Mouse (Mus musculus) embryonic facial prominence, embryonic 11.5 days (tissue): ENCODE measurements around the gene Selenop. TPM values are rescaled to one million over a fixed set of nuclear protein-coding genes. Genes with fewer than 3 reads are reported as not detected.

Experiments
- ATAC-seq: fragments of 200-750 bp; cut with Nextera tagmentation; replicated peaks from 2 replicates; pipeline ENCODE4 v1.8.0; 2017; ENCODE audit warnings: low read depth; ENCODE audit not compliant: insufficient number of reproducible peaks, low FRiP score, low TSS enrichment
- DNase-seq: peaks from one replicate; pipeline ENCODE4 v3.0.0-alpha.2; 2015; ENCODE audit warnings: low spot score
- H3K27ac ChIP-seq: fragments of 300-500 bp; sonication (generic); replicated peaks from 2 replicates; pipeline ENCODE4 v1.5.1; 2014; ENCODE audit warnings: mild to moderate bottlenecking, low read depth, low read length, control low read depth
- H3K27me3 ChIP-seq: fragments of 300-500 bp; sonication (generic); 2 replicates; pipeline ENCODE4 v1.6.1; 2014; ENCODE audit warnings: mild to moderate bottlenecking, low read length, moderate library complexity, mixed read lengths; ENCODE audit not compliant: control insufficient read depth, insufficient read depth
- H3K36me3 ChIP-seq: fragments of 300-500 bp; sonication (generic); replicated peaks from 2 replicates; pipeline ENCODE4 v1.6.1; 2014; ENCODE audit warnings: low read depth, mild to moderate bottlenecking, low read length, moderate library complexity, mixed read lengths; ENCODE audit not compliant: control insufficient read depth, insufficient read depth
- H3K4me1 ChIP-seq: fragments of 300-500 bp; sonication (generic); 2 replicates; pipeline ENCODE4 v1.6.1; 2014; ENCODE audit warnings: low read length, mixed read lengths; ENCODE audit not compliant: control insufficient read depth, insufficient read depth
- H3K4me2 ChIP-seq: fragments of 300-500 bp; sonication (generic); 2 replicates; pipeline ENCODE4 v1.6.1; 2014; ENCODE audit warnings: low read depth, mild to moderate bottlenecking, control low read depth, low read length, moderate library complexity
- H3K4me3 ChIP-seq: fragments of 300-500 bp; sonication (generic); 2 replicates; pipeline ENCODE4 v1.5.1; 2014; ENCODE audit warnings: low read depth, low read length, control low read depth
- H3K9ac ChIP-seq: fragments of 300-500 bp; sonication (generic); replicated peaks from 2 replicates; pipeline ENCODE4 v1.6.1; 2014; ENCODE audit warnings: mild to moderate bottlenecking, control low read depth, low read length
- H3K9me3 ChIP-seq: fragments of 300-500 bp; sonication (generic); replicated peaks from 2 replicates; pipeline ENCODE4 v1.6.1; 2016; ENCODE audit warnings: mild to moderate bottlenecking, low read length, inconsistent platforms, mixed read lengths; ENCODE audit not compliant: control insufficient read depth
- WGBS: fragments of 180-500 bp; shearing (Covaris S2); extraction: QIAGEN DNeasy Blood & Tissue Kit; methylation state at CpG from one replicate; pipeline ENCODE4 v1.1.7; 2014; 5-methylcytosine and 5-hydroxymethylcytosine counted together
- polyA plus RNA-seq: library from polyadenylated mRNA; unstranded; fragments of >200 nt; fragmentation: Nextera tagmentation; extraction: Ambion mirVana; gene quantifications from 2 replicates; pipeline ENCODE4 v1.2.1, GENCODE M21; 2014

The Selenop gene
- polyA plus RNA-seq, 1 experiment from 2014 or later, result 101 TPM

DNA sequence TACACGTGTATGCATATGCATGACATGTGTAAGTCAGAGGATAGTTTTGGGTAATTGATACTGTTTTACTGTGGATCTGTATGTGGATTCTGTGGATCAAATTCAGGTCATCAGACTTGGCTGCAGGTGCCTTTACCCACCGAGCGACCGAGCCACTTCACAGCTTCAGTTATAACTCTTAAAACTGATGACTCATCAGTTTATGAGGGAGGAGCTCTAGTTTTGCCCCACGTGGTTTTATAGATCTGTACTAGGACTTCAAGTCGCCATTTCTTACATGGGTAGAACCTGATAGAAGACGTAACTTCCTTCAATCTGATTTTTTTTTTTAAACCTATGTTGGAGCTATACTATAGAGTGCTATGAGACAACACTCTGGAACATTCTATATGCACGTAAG is 29.3 kb downstream of the Selenop start:
- H3K4me3 ChIP-seq, result no peak overlapping the region
- H3K4me2 ChIP-seq, result no peak overlapping the region
- H3K9ac ChIP-seq, result no peak overlapping the region
- DNase-seq (no peak), ATAC-seq (no peak)
- WGBS, result 81% methylated on average over 8 of the region's 8 CpGs
- H3K27me3 ChIP-seq, result no peaks in the 10 kb centered on the region
- H3K27ac ChIP-seq, result no peak overlapping the region
- H3K36me3 ChIP-seq, result no peaks in the 10 kb centered on the region
- no peaks in the 10 kb centered on the region for H3K9me3 ChIP-seq
- H3K4me1 ChIP-seq, result no peaks in the 10 kb centered on the region

- Histone ChIP-seq H3K4me2 (no peak overlapping the region), H3K4me3 (no peak overlapping the region), H3K27ac (no peak overlapping the region), H3K27me3 (no peaks in the 10 kb centered on the region), H3K9me3 (no peaks in the 10 kb centered on the region), H3K4me1 (no peaks in the 10 kb centered on the region), H3K36me3 (no peaks in the 10 kb centered on the region), H3K9ac (no peak overlapping the region)
- ATAC-seq (no peak), DNase-seq (no peak)
- 76% methylated on average over 4 of the region's 4 CpGs for WGBS
Measured at GRCm38 (mm10) chr15:3300361-3301100, 32.2 kb downstream of the Selenop start.

DNA sequence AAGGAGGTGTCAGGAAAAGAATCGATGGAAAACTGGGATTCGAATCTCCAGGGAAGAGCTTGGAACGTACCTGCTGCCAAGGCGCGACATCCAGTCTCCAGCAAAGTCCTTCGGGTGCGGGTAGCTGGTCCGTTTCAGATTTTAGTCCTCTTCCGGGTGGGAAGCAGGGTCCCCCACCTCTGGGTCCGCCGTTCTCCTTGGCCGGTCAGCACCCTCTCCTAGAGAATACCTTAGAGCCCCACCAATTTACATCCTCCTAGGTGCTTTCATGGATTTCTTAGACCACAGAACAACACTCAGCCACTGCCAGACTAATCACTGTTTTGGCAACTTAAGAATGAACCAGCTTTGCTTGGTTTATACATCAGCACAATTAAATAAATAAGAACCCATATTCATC is 35.1 kb downstream of the Selenop start, which contains the start of gene Ccdc152:
Gene Ccdc152, minus strand, starts transcription at position 101 of the 400 bp plus-strand sequence.
- no peak within 1 kb of the TSS for H3K9ac ChIP-seq
- 92% methylated on average over 12 of the region's 12 CpGs for WGBS
- H3K4me2 ChIP-seq, result no peak within 1 kb of the TSS
- no peaks in the 10 kb centered on the region for H3K27me3 ChIP-seq
- no peak for ATAC-seq
- H3K9me3 ChIP-seq, result no peaks in the 10 kb centered on the region
- no peaks in the 10 kb centered on the region for H3K36me3 ChIP-seq
- H3K4me1 ChIP-seq, result no peaks in the 10 kb centered on the region
- no peak within 1 kb of the TSS for H3K4me3 ChIP-seq
- H3K27ac ChIP-seq, result no peak within 1 kb of the TSS
- no peak for DNase-seq

- Histone ChIP-seq H3K4me3 (no peak overlapping the region), H3K4me1 (no peaks in the 10 kb centered on the region), H3K9me3 (no peaks in the 10 kb centered on the region), H3K27ac (no peak overlapping the region), H3K9ac (no peak overlapping the region), H3K27me3 (no peaks in the 10 kb centered on the region), H3K4me2 (no peak overlapping the region), H3K36me3 (no peaks in the 10 kb centered on the region)
- DNase-seq (no peak), ATAC-seq (no peak)
- WGBS, result 84% methylated on average over 3 of the region's 3 CpGs
Measured at GRCm38 (mm10) chr15:3309856-3310255, 41.5 kb downstream of the Selenop start.

GRCm38 (mm10) chr15:3312937-3313336 is 44.6 kb downstream of the Selenop start:
- ATAC-seq, result no peak
- no peak for DNase-seq
- no peaks in the 10 kb centered on the region for H3K9me3 ChIP-seq
- H3K27ac ChIP-seq, result no peak overlapping the region
- no peak overlapping the region for H3K4me2 ChIP-seq
- H3K27me3 ChIP-seq, result no peaks in the 10 kb centered on the region
- no peaks in the 10 kb centered on the region for H3K36me3 ChIP-seq
- no peak overlapping the region for H3K4me3 ChIP-seq
- H3K9ac ChIP-seq, result no peak overlapping the region
- H3K4me1 ChIP-seq, result no peaks in the 10 kb centered on the region

DNA sequence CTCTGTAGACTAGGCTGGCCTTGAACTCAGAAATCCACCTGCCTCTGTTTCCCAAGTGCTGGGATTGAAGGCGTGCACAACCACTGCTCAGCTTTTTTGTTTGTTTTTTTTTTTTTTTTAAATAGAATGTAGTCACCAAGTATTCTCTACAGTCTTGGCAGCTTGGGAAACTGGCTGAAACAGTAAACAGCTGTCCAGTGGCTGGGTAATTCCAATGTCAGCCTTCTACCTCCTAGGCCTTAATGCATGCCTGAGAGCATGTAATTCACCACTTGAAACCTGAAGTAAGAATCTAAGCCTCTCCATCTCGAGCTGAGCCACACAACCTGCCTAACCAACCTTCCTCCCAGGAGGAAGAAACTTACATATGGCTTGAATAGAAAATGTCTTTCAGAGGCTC is 48.3 kb downstream of the Selenop start:
- no peak for DNase-seq
- Histone ChIP-seq H3K27me3 (no peaks in the 10 kb centered on the region), H3K36me3 (no peaks in the 10 kb centered on the region), H3K4me3 (no peak overlapping the region), H3K4me1 (no peaks in the 10 kb centered on the region), H3K27ac (no peak overlapping the region), H3K9me3 (no peaks in the 10 kb centered on the region), H3K9ac (no peak overlapping the region), H3K4me2 (no peak overlapping the region)
- ATAC-seq, result no peak
- 80% methylated on average over 2 of the region's 2 CpGs for WGBS

DNA sequence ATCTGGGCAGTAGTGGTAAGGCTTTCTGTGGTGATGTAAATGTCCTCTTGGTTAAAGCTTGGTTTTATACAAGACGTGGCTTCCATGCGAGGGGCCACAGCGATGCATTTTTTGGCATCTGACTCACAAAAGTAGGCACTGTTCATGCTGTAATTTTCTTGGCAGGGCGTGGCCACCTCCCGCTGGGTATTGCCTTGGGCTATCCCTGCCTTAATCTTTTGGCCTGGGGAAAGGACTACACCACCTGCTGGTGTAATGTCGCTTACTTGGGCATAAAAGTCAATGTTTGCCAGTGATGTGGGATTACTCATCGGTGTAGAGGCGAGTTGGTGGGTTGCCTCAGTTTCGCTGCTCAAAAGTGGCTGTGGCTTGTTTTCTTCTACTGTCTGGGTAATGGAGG is 51.6 kb downstream of the Selenop start:
- 85% methylated on average over 9 of the region's 9 CpGs for WGBS
- H3K36me3 ChIP-seq, result no peaks in the 10 kb centered on the region
- ATAC-seq, result no peak

GRCm38 (mm10) chr15:3323041-3323440 is 54.7 kb downstream of the Selenop start:
- Histone ChIP-seq H3K4me1 (no peaks in the 10 kb centered on the region), H3K27me3 (no peaks in the 10 kb centered on the region), H3K27ac (no peak overlapping the region), H3K36me3 (no peaks in the 10 kb centered on the region), H3K4me2 (no peak overlapping the region), H3K4me3 (no peak overlapping the region), H3K9me3 (no peaks in the 10 kb centered on the region), H3K9ac (no peak overlapping the region)
- DNase-seq (no peak), ATAC-seq (no peak)

More for the DNA sequence above, 51.6 kb downstream of the Selenop start:
- no peaks in the 10 kb centered on the region for H3K4me1 ChIP-seq
- H3K4me2 ChIP-seq, result no peak overlapping the region
- no peaks in the 10 kb centered on the region for H3K27me3 ChIP-seq
- H3K4me3 ChIP-seq, result no peak overlapping the region
- no peak overlapping the region for H3K27ac ChIP-seq
- no peaks in the 10 kb centered on the region for H3K9me3 ChIP-seq
- no peak overlapping the region for H3K9ac ChIP-seq
- no peak for DNase-seq
